Mouse (Mus musculus) limb, embryonic 10.5 days (tissue): Measurements from ENCODE around the gene Fgfr2. TPM values are rescaled to one million over a fixed set of nuclear protein-coding genes. Genes with fewer than 3 reads are reported as not detected.

Experiments
- DNase-seq: peaks from one replicate; pipeline ENCODE4 v3.0.0-alpha.2; 2017; ENCODE audit warnings: low spot score
- H3K27ac ChIP-seq: fragments of 300-500 bp; sonication (generic); 2 replicates; pipeline ENCODE4 v1.5.1; 2016; ENCODE audit warnings: mild to moderate bottlenecking
- H3K27me3 ChIP-seq: fragments of 300-500 bp; sonication (generic); 2 replicates; pipeline ENCODE4 v1.6.1; 2016; ENCODE audit warnings: low read depth, mild to moderate bottlenecking; ENCODE audit not compliant: poor library complexity, severe bottlenecking
- H3K36me3 ChIP-seq: fragments of 300-500 bp; sonication (generic); 2 replicates; pipeline ENCODE4 v1.6.1; 2016; ENCODE audit warnings: mild to moderate bottlenecking, moderate library complexity
- H3K4me1 ChIP-seq: fragments of 300-500 bp; sonication (generic); 2 replicates; pipeline ENCODE4 v1.6.1; 2016
- H3K4me3 ChIP-seq: fragments of 300-500 bp; sonication (generic); 2 replicates; pipeline ENCODE4 v1.5.1; 2016; ENCODE audit warnings: mild to moderate bottlenecking, moderate library complexity
- H3K9me3 ChIP-seq: fragments of 300-500 bp; sonication (generic); replicated peaks from 2 replicates; pipeline ENCODE4 v1.6.1; 2016; ENCODE audit warnings: mild to moderate bottlenecking
- WGBS: fragments of 180-500 bp; shearing (Covaris S2); methylation state at CpG from one replicate; pipeline ENCODE4 v1.1.7; 2016; 5-methylcytosine and 5-hydroxymethylcytosine counted together
- polyA plus RNA-seq: library from polyadenylated mRNA; unstranded; fragments of >200 nt; fragmentation: Nextera tagmentation; extraction: Ambion mirVana; gene quantifications from 2 replicates; pipeline ENCODE4 v1.2.1, GENCODE M21; 2016

The Fgfr2 gene
- polyA plus RNA-seq, 1 experiment from 2014 or later, result 64.4 TPM

DNA sequence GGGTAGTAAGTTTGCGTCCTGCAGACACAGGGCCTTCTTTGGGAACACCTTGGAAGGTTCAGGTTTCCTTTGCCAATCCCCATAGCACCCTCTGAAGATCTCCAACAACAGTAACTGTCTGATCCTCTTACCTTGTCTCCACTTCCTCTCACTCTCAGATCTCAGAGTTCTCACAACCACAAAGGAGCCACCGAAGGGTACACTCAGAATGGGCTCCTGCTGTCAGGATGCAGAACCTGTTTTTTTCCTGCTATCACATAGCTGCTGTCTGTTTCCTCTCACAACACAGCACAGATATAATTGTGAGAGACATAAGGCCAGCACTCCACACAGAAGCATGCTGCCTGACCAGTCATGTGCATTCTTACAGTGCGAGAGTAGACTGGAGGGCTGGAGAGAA is 2086.8 kb downstream of the Fgfr2 start:
- no peak overlapping the region for H3K27ac ChIP-seq
- no peak overlapping the region for H3K4me3 ChIP-seq
- WGBS, result 88% methylated on average over 3 of the region's 3 CpGs
- H3K36me3 ChIP-seq, result no peaks in the 10 kb centered on the region
- no peaks in the 10 kb centered on the region for H3K9me3 ChIP-seq
- H3K27me3 ChIP-seq, result no peaks in the 10 kb centered on the region
- DNase-seq, result no peak
- no peaks in the 10 kb centered on the region for H3K4me1 ChIP-seq

DNA sequence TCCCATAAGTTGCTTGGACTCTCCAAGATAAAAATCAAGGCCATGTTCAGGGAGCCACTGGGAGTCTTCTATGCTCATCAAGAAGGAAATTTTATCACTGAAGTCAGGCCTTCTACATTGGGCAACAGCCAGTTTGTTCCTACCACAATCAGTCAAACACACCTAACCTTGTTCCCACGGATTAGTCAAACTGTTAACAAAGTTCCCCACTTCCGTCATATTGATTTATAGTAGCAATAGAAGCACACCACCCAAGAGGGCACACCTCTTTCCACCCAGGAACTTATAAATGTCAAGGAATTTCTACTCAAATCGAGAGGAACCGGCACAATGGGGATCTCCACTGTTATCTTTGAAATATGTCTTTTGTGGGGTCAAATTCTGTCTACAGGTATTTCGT is 2091.4 kb downstream of the Fgfr2 start, which contains the start of gene Dmbt1:
TSS of gene Dmbt1 (plus strand) at position 299 of the 400 bp plus-strand sequence.
- DNase-seq, result no peak
- H3K4me3 ChIP-seq, result no peak within 1 kb of the TSS
- no peaks in the 10 kb centered on the region for H3K9me3 ChIP-seq
- no peak within 1 kb of the TSS for H3K27ac ChIP-seq
- no peaks in the 10 kb centered on the region for H3K4me1 ChIP-seq
- H3K27me3 ChIP-seq, result no peaks in the 10 kb centered on the region
- 79% methylated on average over 5 of the region's 5 CpGs for WGBS
- no peaks in the 10 kb centered on the region for H3K36me3 ChIP-seq

DNA sequence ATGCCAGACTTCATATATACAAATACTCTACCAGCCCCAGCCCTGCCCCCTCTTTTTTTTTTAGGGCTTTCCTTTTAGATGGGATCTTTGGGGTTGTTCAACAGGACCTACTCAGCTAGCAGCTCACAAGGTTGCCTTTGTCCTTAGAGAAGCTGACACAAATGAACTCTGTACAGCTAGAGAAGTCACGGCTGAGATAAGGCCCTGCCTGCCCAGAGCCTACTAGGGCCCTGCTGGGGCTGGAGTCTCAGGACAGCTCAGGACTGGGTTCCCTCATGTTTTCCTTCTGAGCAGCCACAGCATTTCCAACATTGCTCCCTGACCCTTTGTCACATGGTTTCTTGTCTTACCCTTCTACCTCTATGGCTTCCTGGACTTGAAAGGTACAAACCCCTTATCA is 2095.6 kb downstream of the Fgfr2 start:
- no peak overlapping the region for H3K27ac ChIP-seq
- DNase-seq, result no peak
- no peaks in the 10 kb centered on the region for H3K9me3 ChIP-seq
- no peaks in the 10 kb centered on the region for H3K27me3 ChIP-seq
- H3K4me1 ChIP-seq, result no peaks in the 10 kb centered on the region
- H3K36me3 ChIP-seq, result no peaks in the 10 kb centered on the region
- 93% methylated on average over 1 of the region's 1 CpGs for WGBS
- H3K4me3 ChIP-seq, result no peak overlapping the region

DNA sequence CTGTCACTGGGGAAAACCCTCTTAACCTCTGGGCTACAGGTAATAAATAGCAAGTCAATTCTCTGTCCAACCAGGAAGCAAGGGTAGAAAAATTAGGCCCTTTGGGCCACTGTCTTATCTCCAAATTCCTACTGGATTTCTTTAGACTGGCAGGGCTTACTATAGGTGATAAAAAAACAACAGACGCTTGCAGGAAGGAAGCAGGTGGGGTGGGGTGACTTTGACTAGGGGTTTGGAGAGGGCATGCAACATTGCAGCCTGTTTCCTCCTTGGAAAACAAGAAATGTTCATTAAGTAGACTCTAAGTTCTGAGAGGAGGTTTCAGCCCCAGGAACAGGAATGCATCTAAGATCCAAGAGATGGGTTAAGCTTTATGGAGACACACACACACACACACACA is 2098.3 kb downstream of the Fgfr2 start:
- Histone ChIP-seq H3K36me3 (no peaks in the 10 kb centered on the region), H3K27me3 (no peaks in the 10 kb centered on the region), H3K9me3 (no peaks in the 10 kb centered on the region), H3K4me3 (no peak overlapping the region), H3K4me1 (no peaks in the 10 kb centered on the region), H3K27ac (no peak overlapping the region)
- DNase-seq, result no peak
- WGBS, result 71% methylated on average over 1 of the region's 1 CpGs

DNA sequence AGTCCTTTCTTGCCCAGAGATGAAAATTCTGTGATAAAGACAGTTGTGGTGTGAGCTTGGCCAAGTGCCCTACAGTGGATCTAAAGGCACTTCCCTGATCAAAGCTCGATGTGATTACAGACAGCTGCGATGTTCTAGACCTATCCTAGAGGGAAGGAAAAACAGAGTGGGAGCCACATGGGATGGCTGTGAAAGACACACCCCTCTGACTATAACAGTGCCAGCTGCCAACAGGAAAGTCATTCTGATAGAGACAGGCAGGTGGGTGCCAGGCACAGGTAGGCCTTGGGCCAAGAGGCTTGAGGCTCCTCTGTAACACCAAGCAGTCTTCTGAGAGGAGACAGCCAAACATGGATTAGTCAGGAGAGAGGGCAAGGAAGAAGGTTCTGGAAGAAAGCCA is 2104.0 kb downstream of the Fgfr2 start:
- Histone ChIP-seq H3K27ac (no peak overlapping the region), H3K4me1 (no peaks in the 10 kb centered on the region), H3K9me3 (no peaks in the 10 kb centered on the region), H3K27me3 (no peaks in the 10 kb centered on the region), H3K4me3 (no peak overlapping the region), H3K36me3 (no peaks in the 10 kb centered on the region)
- no peak for DNase-seq
- WGBS, result 96% methylated on average over 2 of the region's 2 CpGs

DNA sequence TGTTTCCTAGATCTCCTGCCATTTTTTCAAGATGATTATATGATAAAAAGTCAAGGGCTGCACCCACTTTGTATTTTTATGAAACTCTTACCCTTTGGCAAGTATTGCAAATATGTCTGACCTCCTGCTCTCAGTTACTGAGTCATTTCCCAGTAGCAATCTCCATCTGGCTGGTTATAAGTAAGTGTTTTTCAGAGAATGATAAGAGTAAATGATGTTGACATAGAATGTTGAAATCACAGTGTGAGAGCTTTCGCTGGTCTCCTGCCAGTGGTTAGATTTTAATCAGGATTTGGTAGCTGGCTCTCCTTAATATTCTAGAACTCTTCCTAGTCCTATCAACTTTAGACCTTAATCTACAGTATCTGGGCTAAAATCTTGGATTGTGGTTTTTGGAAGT is 2111.2 kb downstream of the Fgfr2 start:
- Histone ChIP-seq H3K27ac (no peak overlapping the region), H3K27me3 (no peaks in the 10 kb centered on the region), H3K36me3 (no peaks in the 10 kb centered on the region), H3K9me3 (no peaks in the 10 kb centered on the region), H3K4me1 (no peaks in the 10 kb centered on the region), H3K4me3 (no peak overlapping the region)
- DNase-seq, result no peak
- WGBS, result 84% methylated on average over 1 of the region's 1 CpGs

DNA sequence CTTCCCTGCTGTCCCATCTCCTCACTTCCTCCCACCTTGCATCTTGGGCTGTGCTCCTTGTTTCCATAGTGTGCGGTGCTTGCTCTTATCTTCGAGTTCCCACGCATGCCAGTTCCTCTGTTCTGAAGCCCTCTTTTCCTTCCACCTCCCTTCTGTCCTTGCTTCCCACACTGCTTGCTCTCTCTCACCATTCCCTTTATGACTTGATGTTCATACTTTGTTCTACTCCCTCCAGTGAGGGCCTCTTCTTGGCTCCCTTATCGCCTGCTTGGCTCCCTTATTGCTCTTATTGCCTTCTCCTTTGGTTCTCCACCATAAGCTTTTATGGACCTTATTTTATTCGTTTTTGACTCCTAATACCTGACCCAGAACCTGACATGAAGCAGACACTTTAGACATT is 2114.0 kb downstream of the Fgfr2 start:
- no peak for DNase-seq
- 85% methylated on average over 5 of the region's 5 CpGs for WGBS
- Histone ChIP-seq H3K27me3 (no peaks in the 10 kb centered on the region), H3K9me3 (no peaks in the 10 kb centered on the region), H3K27ac (no peak overlapping the region), H3K4me1 (no peaks in the 10 kb centered on the region), H3K4me3 (no peak overlapping the region), H3K36me3 (no peaks in the 10 kb centered on the region)

DNA sequence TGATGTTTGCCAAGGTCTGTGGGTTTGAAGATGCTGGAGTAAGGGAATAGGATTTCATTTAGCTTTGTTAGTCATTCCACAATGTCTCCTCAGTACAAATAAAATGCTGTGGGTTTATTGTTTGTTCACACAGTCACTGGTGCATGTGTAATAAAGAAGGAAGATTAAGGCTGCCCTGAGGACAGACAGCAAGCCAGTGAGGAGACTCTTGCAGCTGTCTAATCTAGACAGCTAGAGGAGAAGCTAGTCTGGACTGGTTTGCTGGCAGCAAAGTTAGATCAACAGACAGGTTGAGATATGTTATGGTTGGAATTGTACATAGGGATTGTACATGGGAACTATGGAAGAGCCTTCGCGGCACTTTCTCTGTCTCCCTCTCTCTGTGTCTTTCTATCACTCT is 2115.9 kb downstream of the Fgfr2 start:
- H3K36me3 ChIP-seq, result no peaks in the 10 kb centered on the region
- no peaks in the 10 kb centered on the region for H3K9me3 ChIP-seq
- WGBS, result 100% methylated on average over 2 of the region's 2 CpGs

DNA sequence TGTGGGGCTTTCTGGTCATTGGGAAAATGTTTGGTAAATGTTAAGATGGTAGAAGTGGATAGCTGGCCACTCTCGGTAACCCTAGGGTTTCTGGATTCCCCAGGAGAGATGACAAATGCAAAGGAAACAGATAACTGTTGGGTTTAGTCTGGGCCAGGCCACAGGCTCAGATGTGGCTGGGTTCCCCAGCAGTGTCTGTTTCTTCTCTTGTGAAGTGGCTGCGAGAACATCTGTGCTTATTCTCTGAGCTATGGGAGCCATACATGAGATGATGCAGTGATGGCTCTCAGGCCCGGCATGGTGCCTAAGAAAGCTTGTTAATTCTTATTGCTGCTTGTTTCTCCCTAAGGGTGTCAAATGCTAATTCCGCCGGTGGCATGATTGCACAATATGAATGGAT is 2119.1 kb downstream of the Fgfr2 start:
- Histone ChIP-seq H3K9me3 (no peaks in the 10 kb centered on the region), H3K36me3 (no peaks in the 10 kb centered on the region), H3K4me1 (no peaks in the 10 kb centered on the region), H3K4me3 (no peak overlapping the region), H3K27ac (no peak overlapping the region), H3K27me3 (no peaks in the 10 kb centered on the region)
- DNase-seq, result no peak
- 93% methylated on average over 5 of the region's 5 CpGs for WGBS

More for the DNA sequence above, 2115.9 kb downstream of the Fgfr2 start:
- Histone ChIP-seq H3K4me1 (no peaks in the 10 kb centered on the region), H3K27ac (no peak overlapping the region), H3K4me3 (no peak overlapping the region), H3K27me3 (no peaks in the 10 kb centered on the region)
- no peak for DNase-seq

DNA sequence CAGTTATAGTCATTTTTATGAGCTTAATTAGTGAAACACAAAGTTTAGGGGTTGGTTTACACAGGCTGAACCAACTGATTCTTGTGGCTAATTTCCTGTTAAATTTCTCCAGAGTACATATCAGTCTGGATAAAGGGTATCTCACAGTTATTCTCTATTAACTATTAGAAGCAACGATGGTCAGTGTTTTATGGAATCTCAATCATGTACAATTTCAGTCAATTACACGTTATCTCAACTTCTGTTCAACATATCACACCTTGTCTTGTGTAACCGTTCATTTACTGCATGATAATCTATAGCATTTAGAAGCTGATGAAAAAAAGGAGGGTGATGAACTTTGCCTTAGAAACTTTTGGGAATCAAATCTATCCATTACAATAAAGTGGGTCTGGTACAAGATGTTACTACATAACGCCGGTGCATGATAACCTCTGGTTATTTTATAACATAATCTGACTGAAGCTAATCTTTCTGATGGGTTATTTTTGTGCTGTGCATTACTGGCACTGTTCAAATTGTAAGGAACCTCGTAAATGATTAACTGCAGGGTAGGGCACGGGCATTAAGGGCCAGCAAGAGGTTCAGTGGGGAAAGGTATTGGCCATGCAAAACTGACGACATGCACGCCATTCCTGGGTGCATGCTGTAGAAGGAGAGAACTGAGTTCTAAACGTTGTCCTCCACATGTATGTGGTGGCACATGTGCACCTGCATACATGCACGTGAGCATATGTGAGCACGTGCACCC is 2121.0 kb downstream of the Fgfr2 start:
- H3K4me3 ChIP-seq, result no peak overlapping the region
- H3K4me1 ChIP-seq, result no peaks in the 10 kb centered on the region
- no peaks in the 10 kb centered on the region for H3K9me3 ChIP-seq
- DNase-seq, result no peak
- 90% methylated on average over 12 of the region's 12 CpGs for WGBS
- no peaks in the 10 kb centered on the region for H3K27me3 ChIP-seq
- H3K36me3 ChIP-seq, result no peaks in the 10 kb centered on the region
- H3K27ac ChIP-seq, result no peak overlapping the region

DNA sequence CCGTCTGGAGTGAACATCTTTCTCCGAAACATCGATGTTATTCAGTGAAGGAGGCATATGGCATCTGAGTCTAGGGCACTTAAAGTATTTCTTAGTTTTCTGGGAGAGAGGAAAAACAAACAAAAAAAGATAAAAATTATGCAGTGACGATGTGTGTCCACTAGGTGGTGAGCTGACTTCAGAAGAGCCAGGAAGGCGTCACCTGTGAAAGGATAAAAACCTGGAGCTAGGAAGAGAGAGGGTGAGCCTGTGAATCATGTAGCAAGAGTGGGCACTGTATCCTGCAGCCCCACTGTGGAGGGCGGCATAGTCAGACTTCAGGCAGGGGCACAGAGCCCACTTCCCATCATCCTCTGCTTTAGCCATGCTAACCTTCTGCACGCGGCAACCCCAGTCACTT is 2129.2 kb downstream of the Fgfr2 start:
- DNase-seq, result no peak
- 53% methylated on average over 8 of the region's 8 CpGs for WGBS
- Histone ChIP-seq H3K36me3 (no peaks in the 10 kb centered on the region), H3K4me3 (no peak overlapping the region), H3K27ac (no peak overlapping the region), H3K4me1 (peaks cover 4% of the 10 kb centered on the region; the same call in 1 of the 2 replicates), H3K27me3 (no peaks in the 10 kb centered on the region), H3K9me3 (no peaks in the 10 kb centered on the region)

DNA sequence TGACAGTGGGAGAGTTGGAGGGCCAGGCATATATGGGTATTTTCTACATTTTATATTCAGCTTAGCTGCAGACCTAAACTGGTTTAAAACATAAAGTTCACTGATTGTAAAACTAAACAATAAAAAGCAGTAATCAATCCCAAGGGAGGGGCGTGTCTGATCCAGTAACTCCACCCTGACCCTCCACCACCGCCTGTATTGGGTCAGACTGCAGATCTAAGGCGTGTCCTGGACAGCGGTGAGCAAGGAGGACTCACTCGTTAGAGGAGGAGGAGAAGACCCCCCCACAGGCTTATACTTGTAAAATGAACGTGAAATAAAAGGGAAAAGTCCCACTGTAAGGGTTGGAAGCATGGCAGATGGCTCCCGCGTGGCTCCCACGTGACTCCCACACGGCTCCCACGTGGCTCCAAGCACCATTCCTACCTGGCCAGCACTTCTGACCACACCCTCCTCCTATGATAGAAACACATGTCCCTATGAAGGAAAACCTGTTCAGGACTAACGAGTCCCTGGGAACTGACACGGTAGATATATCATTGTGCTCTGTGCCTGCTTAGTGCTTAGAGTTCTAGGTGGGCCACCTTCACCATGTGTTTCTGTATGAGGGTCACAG is 2131.9 kb downstream of the Fgfr2 start:
- H3K4me1 ChIP-seq, result peaks cover 4% of the 10 kb centered on the region; the same call in 1 of the 2 replicates
- 90% methylated on average over 13 of the region's 13 CpGs for WGBS
- no peaks in the 10 kb centered on the region for H3K27me3 ChIP-seq
- no peak overlapping the region for H3K4me3 ChIP-seq
- no peak overlapping the region for H3K27ac ChIP-seq
- no peaks in the 10 kb centered on the region for H3K36me3 ChIP-seq
- no peak for DNase-seq
- no peaks in the 10 kb centered on the region for H3K9me3 ChIP-seq

DNA sequence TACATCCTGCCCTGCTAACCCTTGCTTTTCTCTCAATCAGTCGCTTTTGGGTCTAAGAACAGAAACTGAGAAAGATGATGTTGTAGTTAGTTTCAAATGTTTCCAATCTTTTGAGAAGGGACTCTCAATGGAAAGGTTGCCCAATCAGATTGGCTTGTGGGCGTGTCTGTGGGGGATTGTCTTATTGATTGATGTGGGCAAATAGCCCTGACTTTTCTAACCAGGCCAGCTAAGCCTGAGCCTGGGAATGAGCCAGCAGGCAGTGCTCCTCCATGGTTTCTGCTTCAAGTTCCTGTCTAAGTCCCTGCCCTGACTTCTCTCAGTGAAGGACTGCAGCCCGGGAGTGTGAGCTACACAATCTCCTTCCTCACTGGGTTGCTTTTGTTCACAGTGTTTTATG is 2133.8 kb downstream of the Fgfr2 start:
- H3K36me3 ChIP-seq, result no peaks in the 10 kb centered on the region
- H3K4me1 ChIP-seq, result peaks cover 4% of the 10 kb centered on the region; the same call in 1 of the 2 replicates
- 65% methylated on average over 3 of the region's 3 CpGs for WGBS
- DNase-seq, result no peak
- no peaks in the 10 kb centered on the region for H3K9me3 ChIP-seq
- H3K4me3 ChIP-seq, result no peak overlapping the region
- no peaks in the 10 kb centered on the region for H3K27me3 ChIP-seq
- H3K27ac ChIP-seq, result no peak overlapping the region
